Mouse (Mus musculus) forebrain, embryonic 14.5 days (tissue): ENCODE results near the gene Olfr1417. TPM values are rescaled to one million over a fixed set of nuclear protein-coding genes. Genes with fewer than 3 reads are reported as not detected.
A peak's percentile ranks its signal among the peaks of the same experiment; 100 is the strongest.

ENCODE experiments used
- ATAC-seq: fragments of 200-750 bp; cut with Nextera tagmentation; 2 replicates; pipeline ENCODE4 v1.8.0; 2017; ENCODE audit warnings: mild to moderate bottlenecking, moderate library complexity
- DNase-seq: peaks from one replicate; pipeline ENCODE4 v3.0.0-alpha.2; 2015; ENCODE audit warnings: low spot score
- H3K27ac ChIP-seq: fragments of 300-500 bp; sonication (generic); 2 replicates; pipeline ENCODE4 v1.5.1; 2014; ENCODE audit warnings: low read depth, mild to moderate bottlenecking, control low read depth, low read length, moderate library complexity
- H3K27me3 ChIP-seq: fragments of 300-500 bp; sonication (generic); replicated peaks from 2 replicates; pipeline ENCODE4 v1.6.1; 2014; ENCODE audit warnings: low read length, control low read depth, mixed read lengths; ENCODE audit not compliant: control insufficient read depth, insufficient read depth
- H3K36me3 ChIP-seq: fragments of 300-500 bp; sonication (generic); 2 replicates; pipeline ENCODE4 v1.6.1; 2014; ENCODE audit warnings: low read length, control low read depth; ENCODE audit not compliant: control insufficient read depth, insufficient read depth
- H3K4me1 ChIP-seq: fragments of 300-500 bp; sonication (generic); 2 replicates; pipeline ENCODE4 v1.6.1; 2014; ENCODE audit warnings: antibody characterized with exemption, low read length, control low read depth; ENCODE audit not compliant: control insufficient read depth, insufficient read depth
- H3K4me2 ChIP-seq: fragments of 300-500 bp; sonication (generic); 2 replicates; pipeline ENCODE4 v1.6.1; 2014; ENCODE audit warnings: mild to moderate bottlenecking, control low read depth, low read length
- H3K4me3 ChIP-seq: fragments of 300-500 bp; sonication (generic); 2 replicates; pipeline ENCODE4 v1.5.1; 2014; ENCODE audit warnings: low read depth, low read length, control low read depth
- H3K9ac ChIP-seq: fragments of 300-500 bp; sonication (generic); 2 replicates; pipeline ENCODE4 v1.6.1; 2014; ENCODE audit warnings: mild to moderate bottlenecking, low read length, control low read depth, moderate library complexity
- H3K9me3 ChIP-seq: fragments of 300-500 bp; sonication (generic); replicated peaks from 2 replicates; pipeline ENCODE4 v1.6.1; 2016; ENCODE audit warnings: low read length, control low read depth, mixed read lengths; ENCODE audit not compliant: control insufficient read depth
- WGBS: fragments of 180-500 bp; shearing (Covaris S2); extraction: QIAGEN DNeasy Blood & Tissue Kit; methylation state at CpG from one replicate; pipeline ENCODE4 v1.1.7; 2014; 5-methylcytosine and 5-hydroxymethylcytosine counted together
- polyA plus RNA-seq: library from polyadenylated mRNA; unstranded; fragments of >200 nt; fragmentation: Nextera tagmentation; extraction: Ambion mirVana; gene quantifications from 2 replicates; pipeline ENCODE4 v1.2.1, GENCODE M21; 2014

The Olfr1417 gene
- polyA plus RNA-seq, 1 experiment from 2014 or later, result not detected

DNA sequence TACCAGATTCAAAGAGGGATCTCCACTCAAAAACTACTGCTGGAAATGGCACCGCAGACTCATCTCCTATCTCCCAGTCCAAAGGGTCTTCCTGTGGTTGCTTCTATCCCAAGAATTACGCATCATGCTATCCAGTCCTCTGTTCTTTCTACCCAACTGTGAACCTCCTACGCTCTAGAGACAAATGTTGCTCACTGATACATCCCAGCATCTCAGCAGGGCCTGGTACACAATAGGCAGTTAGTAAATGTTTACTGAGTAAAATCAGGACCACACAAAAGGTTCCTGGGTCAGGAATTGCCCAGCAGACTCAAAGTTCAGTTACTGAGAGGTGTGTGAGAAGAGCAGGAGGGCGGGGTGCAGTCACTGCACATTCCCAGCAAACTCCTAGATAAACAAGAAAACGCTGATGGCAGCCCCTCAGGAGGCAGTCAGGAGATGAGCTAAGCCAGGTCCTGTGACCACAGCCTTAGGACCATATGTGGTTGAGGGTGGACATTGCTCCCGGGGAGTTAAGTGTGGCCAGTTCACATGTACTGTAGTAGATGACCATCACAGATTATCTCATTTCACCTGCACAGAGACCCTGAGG is 24.2 kb downstream of the Olfr1417 start:
- Histone ChIP-seq H3K27me3 (peaks cover 21% of the 10 kb centered on the region), H3K4me1 (0 out of 2 replicates have a peak, but pooled peaks cover 5% of the 10 kb centered on the region), H3K4me2 (no peak overlapping the region), H3K36me3 (no peaks in the 10 kb centered on the region), H3K9ac (no peak overlapping the region), H3K27ac (no peak overlapping the region), H3K9me3 (no peaks in the 10 kb centered on the region), H3K4me3 (no peak overlapping the region)
- no peak for ATAC-seq
- 84% methylated on average over 6 of the region's 6 CpGs for WGBS
- no peak for DNase-seq

DNA sequence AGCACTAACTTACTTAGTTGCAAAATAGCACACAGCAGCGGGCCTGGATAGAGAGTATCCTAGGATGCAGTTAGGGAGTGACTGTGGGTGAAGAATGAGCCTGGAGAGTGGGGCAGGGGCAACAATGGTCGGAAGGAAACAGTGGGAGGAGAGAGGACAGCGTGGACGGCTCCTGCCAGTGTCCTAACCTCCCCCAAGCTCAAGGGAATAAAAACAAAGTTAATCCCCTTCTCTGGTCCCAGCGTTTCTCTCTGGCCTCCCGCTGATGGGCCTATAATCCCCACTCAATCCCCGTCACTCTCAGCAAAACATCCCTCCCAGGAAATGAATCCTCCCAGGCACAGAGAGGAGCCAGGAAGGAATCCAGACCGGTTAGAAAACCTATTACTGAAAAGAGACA is 25.4 kb downstream of the Olfr1417 start:
- H3K36me3 ChIP-seq, result no peaks in the 10 kb centered on the region
- WGBS, result 3% methylated on average over 8 of the region's 8 CpGs
- no peaks in the 10 kb centered on the region for H3K4me1 ChIP-seq
- H3K9ac ChIP-seq, result no peak overlapping the region
- H3K27ac ChIP-seq, result no peak overlapping the region
- peaks cover 12% of the 10 kb centered on the region; the same call in 1 of the 2 replicates for H3K27me3 ChIP-seq
- ATAC-seq, result no peak
- H3K9me3 ChIP-seq, result no peaks in the 10 kb centered on the region
- H3K4me3 ChIP-seq, result no peak overlapping the region
- DNase-seq, result no peak
- no peak overlapping the region for H3K4me2 ChIP-seq

DNA sequence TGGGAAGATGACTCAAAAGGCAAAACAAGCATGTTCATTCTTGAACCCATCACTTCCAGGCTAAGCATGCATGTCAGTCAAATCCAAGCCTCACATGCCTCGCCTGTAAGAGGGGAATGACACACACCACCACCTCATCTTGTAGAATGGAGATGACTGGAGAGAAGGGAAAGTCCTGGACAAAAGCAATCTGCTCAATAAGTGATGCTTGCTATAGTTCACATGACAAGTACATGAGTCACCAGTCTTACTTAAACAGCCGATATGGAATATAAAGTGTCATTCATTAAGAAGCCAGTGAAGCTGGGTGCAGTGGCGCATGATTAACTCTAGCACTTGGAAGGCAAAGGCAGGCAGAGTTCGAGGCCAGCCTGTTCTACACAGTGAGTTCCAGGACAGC is 25.9 kb downstream of the Olfr1417 start:
- Histone ChIP-seq H3K27me3 (peaks cover 7% of the 10 kb centered on the region; the same call in 1 of the 2 replicates), H3K4me2 (no peak overlapping the region), H3K27ac (no peak overlapping the region), H3K4me3 (no peak overlapping the region), H3K36me3 (no peaks in the 10 kb centered on the region), H3K4me1 (no peaks in the 10 kb centered on the region), H3K9ac (no peak overlapping the region), H3K9me3 (no peaks in the 10 kb centered on the region)
- ATAC-seq, result no peak
- 54% methylated on average over 4 of the region's 4 CpGs for WGBS
- DNase-seq, result no peak

DNA sequence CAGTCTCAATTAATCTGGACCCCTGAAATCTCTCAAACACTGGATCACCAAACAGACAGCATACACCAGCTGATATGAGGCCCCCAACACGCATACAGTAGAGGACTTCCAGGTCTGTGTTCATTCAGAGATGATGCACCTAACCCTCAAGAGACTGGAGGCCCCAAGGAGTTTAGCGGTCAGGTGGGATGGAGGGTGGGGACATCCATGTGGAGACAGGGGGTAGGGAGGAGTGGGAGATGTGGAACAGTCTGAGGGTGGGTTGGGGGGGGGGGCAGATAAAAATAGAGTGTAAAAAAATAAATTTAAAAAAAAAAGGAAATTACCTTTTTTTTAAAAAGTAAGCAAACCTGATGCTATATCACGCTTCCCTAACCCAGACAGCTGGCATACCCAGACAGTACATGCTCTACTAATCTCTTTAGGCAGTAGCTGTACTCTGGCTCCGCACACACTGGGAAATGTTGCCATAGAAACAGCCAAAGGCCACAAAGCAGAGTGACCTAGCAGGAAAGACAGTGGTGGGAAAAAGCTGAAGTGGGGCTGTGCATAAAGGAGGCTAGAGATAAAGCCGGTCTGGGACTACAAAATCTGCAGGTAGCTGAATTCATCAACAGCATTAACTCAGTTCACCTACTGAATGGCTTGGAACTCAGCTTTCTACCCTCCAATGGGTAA is 27.2 kb downstream of the Olfr1417 start:
- Histone ChIP-seq H3K9ac (no peak overlapping the region), H3K4me3 (no peak overlapping the region), H3K36me3 (no peaks in the 10 kb centered on the region), H3K4me2 (no peak overlapping the region), H3K27ac (no peak overlapping the region), H3K9me3 (no peaks in the 10 kb centered on the region), H3K4me1 (no peaks in the 10 kb centered on the region), H3K27me3 (no peaks in the 10 kb centered on the region)
- 35% methylated on average over 5 of the region's 5 CpGs for WGBS
- ATAC-seq (peak; percentile 92), DNase-seq (peak; percentile 70)

DNA sequence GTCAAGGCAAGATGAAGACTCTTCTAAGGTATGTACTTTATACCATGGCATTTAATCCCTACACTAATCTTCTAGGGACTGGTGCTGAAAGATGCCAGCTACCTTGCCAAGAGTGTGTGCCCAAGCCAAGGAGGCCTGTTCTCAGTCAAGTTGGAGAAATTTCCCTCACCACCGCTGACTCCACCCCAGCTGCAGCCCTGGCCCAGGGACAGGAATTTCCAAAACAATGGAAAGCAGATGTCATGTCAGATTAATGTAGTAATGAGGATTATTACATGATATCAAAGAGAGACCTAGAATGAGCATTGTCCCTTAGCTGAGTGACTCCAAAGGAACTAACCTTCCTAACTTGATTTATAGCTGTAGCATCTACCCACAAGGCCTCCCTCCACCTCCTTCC is 28.2 kb downstream of the Olfr1417 start:
- 87% methylated on average over 1 of the region's 1 CpGs for WGBS
- no peak for DNase-seq
- no peaks in the 10 kb centered on the region for H3K36me3 ChIP-seq
- H3K27ac ChIP-seq, result no peak overlapping the region
- H3K4me3 ChIP-seq, result no peak overlapping the region
- H3K9ac ChIP-seq, result no peak overlapping the region
- H3K9me3 ChIP-seq, result no peaks in the 10 kb centered on the region
- no peak overlapping the region for H3K4me2 ChIP-seq
- ATAC-seq, result no peak
- no peaks in the 10 kb centered on the region for H3K4me1 ChIP-seq
- H3K27me3 ChIP-seq, result no peaks in the 10 kb centered on the region

DNA sequence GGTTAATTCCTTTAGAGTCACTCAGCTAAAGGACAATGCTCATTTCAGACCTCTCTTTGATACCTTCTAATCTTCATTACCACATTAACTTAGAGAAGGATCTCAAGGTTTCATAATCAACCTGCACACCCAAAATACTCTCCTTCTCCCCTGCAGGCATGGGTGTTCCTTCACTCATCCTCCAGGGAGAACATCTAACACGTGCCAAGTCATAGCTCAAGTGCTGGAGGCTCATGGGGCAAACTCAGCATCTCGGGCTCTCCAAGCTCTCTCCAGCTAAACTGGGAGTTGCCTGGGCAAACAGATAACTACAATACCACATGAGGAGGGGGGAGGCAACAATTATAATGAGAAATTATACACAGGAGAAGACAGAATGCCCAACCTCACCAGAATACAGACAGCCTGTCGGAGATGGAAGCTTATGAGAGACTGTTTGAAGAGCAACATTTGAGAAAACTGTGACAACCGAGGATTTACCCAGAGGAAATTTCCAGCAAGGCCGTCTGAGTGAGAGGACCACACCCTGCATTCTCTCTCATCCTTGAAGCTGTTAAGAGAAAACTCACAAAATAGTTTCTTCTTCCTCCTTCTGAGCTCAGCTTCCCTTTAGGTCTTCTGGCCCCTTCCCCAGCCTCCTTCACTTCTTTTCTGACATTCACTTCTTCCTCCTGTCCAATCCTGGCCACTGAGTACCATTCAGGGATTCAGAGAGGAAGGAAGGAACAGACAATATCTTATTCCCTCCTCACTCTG is 28.8 kb downstream of the Olfr1417 start:
- no peak for DNase-seq
- H3K27ac ChIP-seq, result no peak overlapping the region

DNA sequence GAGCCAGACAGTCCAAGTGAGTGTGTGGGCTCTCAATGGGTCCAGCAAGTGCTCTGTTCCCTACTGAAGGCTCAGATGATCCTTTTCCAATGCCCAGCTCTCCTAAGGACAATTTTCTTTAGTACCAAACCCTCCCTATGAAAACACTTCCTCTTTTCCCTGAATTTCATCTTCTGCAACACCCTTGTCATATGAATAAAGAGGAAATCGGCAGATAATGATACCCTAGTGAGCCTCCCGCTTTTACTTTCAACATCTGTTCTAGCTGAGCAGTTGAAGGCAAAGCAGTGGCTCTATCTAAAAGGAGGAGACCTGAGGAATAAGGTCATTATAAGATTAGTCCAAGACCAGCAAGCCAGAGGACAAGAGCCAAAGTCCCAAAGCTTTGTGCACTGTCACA is 30.6 kb downstream of the Olfr1417 start:
- WGBS, result 86% methylated on average over 2 of the region's 2 CpGs
- H3K9ac ChIP-seq, result no peak overlapping the region
- no peak overlapping the region for H3K27ac ChIP-seq
- H3K4me1 ChIP-seq, result no peaks in the 10 kb centered on the region
- H3K4me3 ChIP-seq, result no peak overlapping the region
- H3K36me3 ChIP-seq, result no peaks in the 10 kb centered on the region
- no peak overlapping the region for H3K4me2 ChIP-seq
- H3K27me3 ChIP-seq, result no peaks in the 10 kb centered on the region
- ATAC-seq (no peak), DNase-seq (no peak)
- H3K9me3 ChIP-seq, result no peaks in the 10 kb centered on the region

More for the DNA sequence above, 28.8 kb downstream of the Olfr1417 start:
- Histone ChIP-seq H3K4me1 (no peaks in the 10 kb centered on the region), H3K9ac (no peak overlapping the region), H3K9me3 (no peaks in the 10 kb centered on the region), H3K4me3 (no peak overlapping the region), H3K27me3 (no peaks in the 10 kb centered on the region), H3K4me2 (no peak overlapping the region), H3K36me3 (no peaks in the 10 kb centered on the region)
- ATAC-seq, result no peak
- 88% methylated on average over 5 of the region's 5 CpGs for WGBS

DNA sequence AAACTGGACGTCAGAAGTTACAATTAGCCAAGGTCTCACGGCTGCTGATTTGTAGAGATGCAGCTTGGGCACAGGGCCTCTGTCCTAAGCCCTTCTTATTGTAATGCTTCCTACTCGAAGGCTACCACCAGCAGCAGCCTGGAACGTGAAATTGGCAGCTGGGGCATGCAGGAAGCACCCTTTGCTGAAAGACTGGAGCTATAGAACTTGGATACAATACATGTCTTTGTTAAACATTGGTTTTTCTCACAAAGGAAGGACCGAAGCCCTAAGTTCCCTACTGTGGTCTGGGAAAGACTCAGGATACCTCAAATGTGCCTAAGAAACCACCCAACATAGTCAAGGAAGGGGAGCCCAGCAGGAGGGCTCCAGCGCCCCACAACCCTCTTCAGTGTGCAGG is 31.2 kb downstream of the Olfr1417 start:
- H3K27me3 ChIP-seq, result no peaks in the 10 kb centered on the region
- H3K4me2 ChIP-seq, result no peak overlapping the region
- DNase-seq (no peak), ATAC-seq (no peak)
- H3K36me3 ChIP-seq, result no peaks in the 10 kb centered on the region
- H3K4me3 ChIP-seq, result no peak overlapping the region
- H3K4me1 ChIP-seq, result no peaks in the 10 kb centered on the region
- H3K27ac ChIP-seq, result no peak overlapping the region
- no peak overlapping the region for H3K9ac ChIP-seq
- H3K9me3 ChIP-seq, result no peaks in the 10 kb centered on the region
- 26% methylated on average over 6 of the region's 6 CpGs for WGBS

DNA sequence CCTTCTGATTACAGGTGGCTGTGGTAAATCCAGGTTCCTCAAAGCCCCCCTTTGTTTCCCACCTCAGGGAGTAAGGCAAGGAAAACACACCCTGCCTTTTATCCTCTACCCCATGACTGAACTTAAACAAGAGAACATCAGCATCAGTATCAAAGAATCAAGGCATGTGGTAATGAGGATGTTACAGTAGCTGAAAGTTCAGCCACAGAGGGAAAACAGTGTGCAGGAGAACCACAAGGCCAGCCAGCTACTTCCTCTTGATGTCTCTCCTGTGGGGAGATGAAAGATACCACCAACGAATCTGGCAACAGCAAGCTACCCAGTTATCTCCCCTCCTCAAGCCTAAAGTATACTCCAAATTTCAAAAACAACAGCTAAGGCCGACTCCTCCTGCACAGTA is 31.8 kb downstream of the Olfr1417 start:
- Histone ChIP-seq H3K9ac (no peak overlapping the region), H3K36me3 (no peaks in the 10 kb centered on the region), H3K9me3 (no peaks in the 10 kb centered on the region), H3K4me3 (no peak overlapping the region), H3K4me2 (no peak overlapping the region), H3K4me1 (no peaks in the 10 kb centered on the region), H3K27me3 (no peaks in the 10 kb centered on the region), H3K27ac (no peak overlapping the region)
- 58% methylated on average over 2 of the region's 2 CpGs for WGBS
- DNase-seq, result no peak
- ATAC-seq, result no peak
